Mouse (Mus musculus): Measurements from ENCODE around the gene Il5. TPM values are rescaled to one million over a fixed set of nuclear protein-coding genes. Genes with fewer than 3 reads are reported as not detected.
A peak's percentile ranks its signal among the peaks of the same experiment; 100 is the strongest.

Gene Il5
- polyA plus RNA-seq, 1 experiment = not detected

DNA sequence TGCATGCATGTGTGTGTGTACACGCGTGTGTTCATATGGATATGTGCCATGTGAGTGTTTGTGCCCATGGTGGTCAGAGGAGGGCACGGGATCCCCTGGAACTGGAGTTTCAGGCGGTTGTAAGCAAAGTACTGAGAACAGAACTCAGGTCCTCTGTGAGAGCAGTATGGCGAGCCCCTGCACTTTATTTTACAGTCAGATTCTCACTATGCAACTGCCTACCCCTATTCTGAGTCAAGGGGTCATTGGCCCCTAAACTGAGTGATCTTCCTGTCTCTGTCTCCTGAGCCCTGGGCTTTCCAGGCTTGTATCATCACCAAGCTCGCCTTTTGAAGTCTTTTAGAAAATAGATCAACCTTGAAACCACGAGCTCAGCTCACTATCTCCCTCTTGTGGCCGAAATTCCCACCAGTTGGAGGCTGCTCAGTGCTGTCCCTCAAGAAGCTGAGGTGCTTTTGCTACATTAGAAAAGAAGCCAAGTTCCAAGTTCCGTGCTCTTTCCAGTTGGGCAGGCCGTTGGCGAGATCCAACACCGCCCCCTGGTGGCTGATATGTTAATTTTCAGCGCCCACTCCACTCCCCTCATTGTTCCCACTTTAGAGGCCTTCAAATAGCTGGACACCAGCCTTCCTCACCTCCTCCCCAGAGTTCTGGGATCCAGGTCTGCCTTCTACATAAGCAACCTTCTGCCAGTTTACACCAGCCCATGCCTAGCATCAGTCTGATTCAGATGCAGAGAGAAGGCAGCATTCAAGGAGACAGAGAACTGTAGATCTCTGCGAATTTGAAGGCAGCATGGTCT, 16.4 kb downstream of the Il5 start:
- Histone ChIP-seq H3K4me1 (ENCODE audit: control insufficient read depth, insufficient read depth, low read length) (no peaks in the 10 kb centered on the region), H3K27ac (ENCODE audit: insufficient read depth, low read depth, low read length) (no peak overlapping the region), H3K4me3 (ENCODE audit: insufficient read depth, low read length) (no peak overlapping the region)
- peak; percentile 66 for TF ChIP-seq CTCF (IDR thresholded peaks at IDR 0.05; ENCODE audit: low read depth, low read length)
- no peak for TF ChIP-seq POLR2A (IDR thresholded peaks at IDR 0.05; ENCODE audit: borderline replicate concordance, low read depth, low read length)

DNA sequence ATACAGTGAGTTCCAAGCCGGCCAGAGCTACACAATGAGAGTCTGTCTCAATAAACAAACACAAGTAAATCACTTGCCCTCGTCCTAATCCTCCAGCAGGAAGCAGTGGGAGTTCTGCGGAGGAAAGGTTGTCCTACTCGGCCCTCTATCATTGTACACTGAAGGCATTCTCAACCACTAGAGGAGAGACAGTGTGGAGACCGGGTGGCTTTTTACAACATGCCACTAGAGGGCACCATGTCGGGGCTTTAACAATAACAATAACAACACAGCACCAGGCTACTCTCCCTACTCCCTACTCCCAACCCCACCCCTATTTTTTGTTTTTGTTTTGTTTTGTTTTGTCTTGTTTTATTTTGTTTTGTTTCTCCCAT, 17.0 kb downstream of the Il5 start:
- no peak overlapping the region for H3K4me3 ChIP-seq (ENCODE audit: insufficient read depth, low read length)
- no peaks in the 10 kb centered on the region for H3K4me1 ChIP-seq (ENCODE audit: control insufficient read depth, insufficient read depth, low read length)
- TF ChIP-seq CTCF (IDR thresholded peaks at IDR 0.05; ENCODE audit: low read depth, low read length) (no peak), POLR2A (IDR thresholded peaks at IDR 0.05; ENCODE audit: borderline replicate concordance, low read depth, low read length) (no peak)
- no peak overlapping the region for H3K27ac ChIP-seq (ENCODE audit: insufficient read depth, low read depth, low read length)

DNA sequence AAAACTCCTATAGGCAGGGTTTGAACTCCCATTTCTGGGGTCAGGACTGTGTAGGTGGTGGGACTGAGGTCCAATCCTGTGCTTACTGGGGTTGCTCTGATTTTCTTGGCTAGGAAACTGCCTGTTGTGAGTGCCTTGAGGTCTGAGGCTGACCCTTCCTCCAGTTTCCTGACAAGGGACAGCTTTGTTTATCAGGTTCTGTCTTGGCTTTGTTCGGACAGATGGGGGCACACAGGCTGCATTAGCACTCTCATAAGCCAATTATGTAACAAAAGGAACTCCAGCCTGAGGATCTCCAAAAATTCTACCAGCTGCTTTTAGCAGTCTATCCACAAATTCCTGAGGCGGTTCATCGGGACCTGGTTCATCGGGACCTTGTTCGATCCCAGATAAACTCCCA, 21.8 kb downstream of the Il5 start:
- no peak for TF ChIP-seq CTCF (IDR thresholded peaks at IDR 0.05; ENCODE audit: low read depth, low read length)
- no peak for TF ChIP-seq POLR2A (IDR thresholded peaks at IDR 0.05; ENCODE audit: borderline replicate concordance, low read depth, low read length)

DNA sequence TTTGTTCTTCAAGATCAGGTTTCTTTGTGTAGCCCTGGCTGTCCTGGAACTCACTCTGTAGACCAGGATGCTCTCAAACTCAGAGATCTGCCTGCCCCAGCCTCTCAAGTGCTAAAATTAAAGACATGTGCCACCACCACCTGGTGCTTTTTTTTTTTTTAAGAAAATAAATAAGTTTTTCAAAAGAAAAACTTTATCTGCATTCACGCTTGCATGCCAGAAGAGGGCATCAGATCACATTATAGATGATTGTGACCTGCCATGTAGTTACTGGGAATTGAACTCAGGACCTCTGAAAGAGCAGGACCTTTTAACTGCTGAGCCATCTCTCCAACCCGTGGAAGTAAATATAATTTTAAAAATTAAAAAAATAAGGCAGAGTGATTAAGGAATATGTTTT, 24.7 kb downstream of the Il5 start:
- H3K4me1 ChIP-seq (ENCODE audit: control insufficient read depth, insufficient read depth, low read length) = peaks cover 18% of the 10 kb centered on the region
- H3K27ac ChIP-seq (ENCODE audit: insufficient read depth, low read depth, low read length) = no peak overlapping the region
- TF ChIP-seq POLR2A (IDR thresholded peaks at IDR 0.05; ENCODE audit: borderline replicate concordance, low read depth, low read length) = no peak
- H3K4me3 ChIP-seq (ENCODE audit: insufficient read depth, low read length) = no peak overlapping the region

More for the DNA sequence above, 21.8 kb downstream of the Il5 start:
- H3K4me1 ChIP-seq (ENCODE audit: control insufficient read depth, insufficient read depth, low read length) = peaks cover 2% of the 10 kb centered on the region; the same call in 1 of the 2 replicates
- H3K4me3 ChIP-seq (ENCODE audit: insufficient read depth, low read length) = no peak overlapping the region
- H3K27ac ChIP-seq (ENCODE audit: insufficient read depth, low read depth, low read length) = no peak overlapping the region

DNA sequence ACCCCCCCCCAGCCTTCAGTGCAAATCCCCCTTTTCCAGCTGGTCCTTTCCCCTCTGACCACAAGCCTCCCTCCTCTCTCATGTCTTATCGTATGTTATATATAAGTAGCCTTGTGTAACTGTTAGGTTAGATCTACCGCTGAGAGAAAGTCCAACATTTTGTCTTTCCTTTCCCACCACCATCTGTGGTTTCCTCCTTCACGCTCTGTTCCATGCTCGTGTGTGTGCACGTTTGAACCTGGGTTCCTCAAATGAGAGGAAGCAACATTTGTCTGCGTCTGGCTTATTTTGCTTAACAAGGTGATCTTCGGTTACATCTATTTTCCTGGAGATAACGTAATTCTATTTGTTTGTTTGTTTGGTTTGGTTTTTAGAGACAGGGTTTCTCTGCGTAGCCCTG, 27.4 kb downstream of the Il5 start:
- TF ChIP-seq CTCF (IDR thresholded peaks at IDR 0.05; ENCODE audit: low read depth, low read length) (no peak), POLR2A (IDR thresholded peaks at IDR 0.05; ENCODE audit: borderline replicate concordance, low read depth, low read length) (no peak)
- Histone ChIP-seq H3K4me3 (ENCODE audit: insufficient read depth, low read length) (no peak overlapping the region), H3K4me1 (ENCODE audit: control insufficient read depth, insufficient read depth, low read length) (peaks cover 18% of the 10 kb centered on the region), H3K27ac (ENCODE audit: insufficient read depth, low read depth, low read length) (0 out of 2 replicates have a peak overlapping the region, but pooled peaks have one; percentile 26)

DNA sequence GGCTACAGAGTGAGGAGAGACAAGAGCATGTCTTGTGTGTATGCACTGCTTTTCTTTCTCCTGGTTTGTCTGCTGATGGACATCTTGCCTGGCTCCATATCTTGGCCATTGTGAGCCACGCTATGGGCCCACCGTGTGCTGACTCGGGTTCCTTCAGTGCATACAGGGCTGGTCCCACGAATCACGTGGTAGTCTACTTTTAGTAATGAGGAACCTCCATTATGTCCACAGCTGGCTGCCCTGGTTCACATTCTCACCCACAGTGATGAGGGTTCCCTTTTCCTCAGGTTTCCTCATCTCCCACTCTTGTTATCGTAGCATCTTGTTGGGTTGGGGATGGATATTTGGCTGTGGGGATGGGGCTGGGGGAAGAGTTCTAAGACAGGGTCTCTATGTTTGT, 28.0 kb downstream of the Il5 start:
- H3K4me3 ChIP-seq (ENCODE audit: insufficient read depth, low read length) = no peak overlapping the region
- TF ChIP-seq CTCF (IDR thresholded peaks at IDR 0.05; ENCODE audit: low read depth, low read length) (no peak), POLR2A (IDR thresholded peaks at IDR 0.05; ENCODE audit: borderline replicate concordance, low read depth, low read length) (no peak)
- peak overlapping the region; percentile 26 for H3K27ac ChIP-seq (ENCODE audit: insufficient read depth, low read depth, low read length)
- peaks cover 18% of the 10 kb centered on the region for H3K4me1 ChIP-seq (ENCODE audit: control insufficient read depth, insufficient read depth, low read length)

DNA sequence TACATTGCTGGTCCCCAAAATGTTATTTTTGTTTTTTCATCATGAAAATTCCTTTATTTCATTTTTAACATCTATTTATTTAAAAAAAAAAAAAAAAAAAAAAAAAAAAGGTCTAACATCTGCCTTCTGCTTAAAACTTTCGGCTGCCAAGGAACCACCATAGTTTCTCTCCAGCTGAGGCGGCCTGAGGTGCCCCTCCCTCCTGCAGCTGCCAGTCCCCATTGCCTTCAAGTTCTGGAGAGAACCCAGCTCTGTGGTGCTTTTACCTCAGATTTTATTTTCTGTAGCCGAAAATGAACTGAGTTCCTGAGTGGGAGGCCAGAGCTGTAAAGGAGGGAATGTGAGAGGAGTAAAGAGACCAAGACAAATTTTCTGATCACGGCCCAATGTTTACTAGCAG, 28.7 kb downstream of the Il5 start:
- TF ChIP-seq CTCF (IDR thresholded peaks at IDR 0.05; ENCODE audit: low read depth, low read length) (no peak), POLR2A (IDR thresholded peaks at IDR 0.05; ENCODE audit: borderline replicate concordance, low read depth, low read length) (no peak)
- peaks cover 18% of the 10 kb centered on the region for H3K4me1 ChIP-seq (ENCODE audit: control insufficient read depth, insufficient read depth, low read length)
- no peak overlapping the region for H3K27ac ChIP-seq (ENCODE audit: insufficient read depth, low read depth, low read length)
- no peak overlapping the region for H3K4me3 ChIP-seq (ENCODE audit: insufficient read depth, low read length)

DNA sequence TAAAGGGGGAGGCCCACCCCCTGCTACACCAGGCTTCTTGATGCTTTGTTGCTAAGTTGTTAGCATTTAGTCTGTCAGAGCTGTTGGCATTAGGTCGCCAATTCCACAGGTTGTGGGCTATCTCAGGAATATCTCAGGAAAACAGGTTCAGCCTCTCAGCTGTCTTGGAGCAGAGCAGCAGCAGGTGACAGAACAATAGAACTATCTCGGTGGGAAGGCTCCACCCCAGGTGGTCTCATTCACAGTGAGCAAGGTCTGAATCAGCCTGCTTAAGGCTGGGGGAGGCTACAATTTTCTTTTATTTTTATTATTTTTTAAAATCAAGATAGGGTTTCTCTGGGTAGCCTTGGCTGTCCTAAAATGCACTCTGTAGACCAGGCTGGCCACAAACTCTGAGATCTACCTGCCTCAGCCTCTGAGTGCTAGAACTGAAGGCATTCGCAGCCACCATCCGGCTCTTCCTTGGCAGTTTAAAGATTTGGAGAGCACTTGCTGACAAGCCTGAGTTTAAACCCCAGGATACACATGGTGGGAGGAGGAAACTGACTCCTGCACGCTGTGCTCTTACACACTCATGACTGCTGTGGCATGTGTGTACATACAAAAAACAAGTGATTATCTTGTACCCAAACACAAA, 29.2 kb downstream of the Il5 start:
- Histone ChIP-seq H3K27ac (ENCODE audit: insufficient read depth, low read depth, low read length) (no peak overlapping the region), H3K4me3 (ENCODE audit: insufficient read depth, low read length) (no peak overlapping the region), H3K4me1 (ENCODE audit: control insufficient read depth, insufficient read depth, low read length) (peaks cover 18% of the 10 kb centered on the region)
- TF ChIP-seq CTCF (IDR thresholded peaks at IDR 0.05; ENCODE audit: low read depth, low read length) (no peak), POLR2A (IDR thresholded peaks at IDR 0.05; ENCODE audit: borderline replicate concordance, low read depth, low read length) (no peak)

DNA sequence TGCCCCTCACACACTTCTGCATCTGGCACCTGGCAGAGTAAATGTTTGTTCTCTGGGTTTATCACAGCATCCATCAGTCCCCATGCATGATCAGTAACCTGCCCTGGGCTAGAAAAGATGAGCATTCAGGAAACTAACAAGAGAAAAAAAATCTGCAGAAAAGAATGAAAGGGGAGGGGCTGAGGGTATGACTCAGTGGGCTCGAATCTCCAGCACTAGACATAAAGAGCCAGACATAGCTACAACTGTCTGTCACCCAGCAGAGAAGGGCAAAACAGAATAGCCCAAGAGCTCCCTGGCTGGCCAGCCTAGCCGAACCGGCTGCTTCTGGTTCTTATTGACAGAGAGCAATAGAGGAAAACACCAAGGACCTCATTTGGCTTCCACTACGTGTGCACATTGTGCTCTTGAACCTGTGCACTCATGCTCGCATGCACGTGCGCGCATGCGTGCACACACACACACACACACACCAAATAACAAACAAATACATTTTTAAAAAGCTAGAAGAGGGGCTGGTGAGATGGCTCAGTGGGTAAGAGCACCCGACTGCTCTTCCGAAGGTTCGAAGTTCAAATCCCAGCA, 34.5 kb downstream of the Il5 start:
- H3K4me1 ChIP-seq (ENCODE audit: control insufficient read depth, insufficient read depth, low read length) = no peaks in the 10 kb centered on the region
- no peak for TF ChIP-seq CTCF (IDR thresholded peaks at IDR 0.05; ENCODE audit: low read depth, low read length)
- TF ChIP-seq POLR2A (IDR thresholded peaks at IDR 0.05; ENCODE audit: borderline replicate concordance, low read depth, low read length) = no peak
- no peak overlapping the region for H3K27ac ChIP-seq (ENCODE audit: insufficient read depth, low read depth, low read length)
- no peak overlapping the region for H3K4me3 ChIP-seq (ENCODE audit: insufficient read depth, low read length)

DNA sequence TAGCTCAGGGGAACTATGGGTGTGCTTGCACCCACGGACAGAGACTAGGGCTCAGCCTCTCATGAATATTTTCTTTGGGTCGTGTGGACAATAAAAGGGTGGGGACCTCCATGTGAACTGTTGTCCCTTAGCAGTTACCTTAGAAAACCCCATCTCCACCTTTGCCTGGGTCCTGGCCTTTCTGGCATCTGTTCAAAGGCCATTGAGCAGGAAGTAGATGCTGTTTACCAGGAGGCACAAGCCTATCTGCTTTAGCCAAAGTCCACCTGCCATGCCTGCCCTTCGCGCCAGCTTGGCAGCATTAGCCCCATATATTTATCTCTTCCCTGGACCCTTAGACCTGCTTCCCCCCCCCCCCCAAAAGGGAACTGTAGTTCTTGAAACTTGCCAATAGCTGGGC, 37.0 kb downstream of the Il5 start:
- Histone ChIP-seq H3K4me3 (ENCODE audit: insufficient read depth, low read length) (no peak overlapping the region), H3K27ac (ENCODE audit: insufficient read depth, low read depth, low read length) (no peak overlapping the region), H3K4me1 (ENCODE audit: control insufficient read depth, insufficient read depth, low read length) (peaks cover 11% of the 10 kb centered on the region)
- no peak for TF ChIP-seq CTCF (IDR thresholded peaks at IDR 0.05; ENCODE audit: low read depth, low read length)
- no peak for TF ChIP-seq POLR2A (IDR thresholded peaks at IDR 0.05; ENCODE audit: borderline replicate concordance, low read depth, low read length)

Data from bone marrow macrophage, adult 2 months (primary cell).